Mouse (Mus musculus): ENCODE measurements around the gene Mars2. TPM values are rescaled to one million over a fixed set of nuclear protein-coding genes. Genes with fewer than 3 reads are reported as not detected.

Gene Mars2
- polyA plus RNA-seq, 1 experiment from 2014 or later = 2.8 TPM

DNA sequence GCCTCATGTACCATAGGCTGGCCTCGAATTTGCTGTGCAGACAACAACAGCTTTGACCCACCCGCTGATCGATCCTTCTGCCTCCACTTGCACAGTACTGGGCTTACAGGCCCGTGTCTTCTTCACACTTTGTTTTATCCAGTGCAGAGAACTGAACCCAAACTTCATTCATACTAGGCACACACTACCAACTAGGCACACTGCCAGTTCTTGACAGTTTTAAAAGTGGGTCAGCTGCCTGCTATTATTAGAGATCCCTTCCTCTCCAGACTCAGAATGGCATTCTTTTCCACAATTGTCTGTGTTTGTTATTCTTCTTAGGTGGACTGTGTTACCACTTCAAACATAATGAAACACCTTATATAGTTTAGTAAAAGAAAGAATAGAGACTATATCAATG is 15.6 kb upstream of the Mars2 start:
- no peaks in the 10 kb centered on the region for H3K27me3 ChIP-seq
- TF ChIP-seq CTCF (IDR thresholded peaks at IDR 0.05) = no peak
- in situ Hi-C loops (cut with MboI; ENCODE audit: low pct_unique_long_range_greater_than_20kb) = no loop called here
- DNase-seq (ENCODE audit: low read depth, low spot score) (no peak), ATAC-seq (no peak)
- ChIA-PET POLR2A (no interaction called here), CTCF (interaction anchor here (0.9 kb wide), 1 partner anchor 13 kb away, joined by 3 read pairs; no protein-coding TSS in a partner anchor)

DNA sequence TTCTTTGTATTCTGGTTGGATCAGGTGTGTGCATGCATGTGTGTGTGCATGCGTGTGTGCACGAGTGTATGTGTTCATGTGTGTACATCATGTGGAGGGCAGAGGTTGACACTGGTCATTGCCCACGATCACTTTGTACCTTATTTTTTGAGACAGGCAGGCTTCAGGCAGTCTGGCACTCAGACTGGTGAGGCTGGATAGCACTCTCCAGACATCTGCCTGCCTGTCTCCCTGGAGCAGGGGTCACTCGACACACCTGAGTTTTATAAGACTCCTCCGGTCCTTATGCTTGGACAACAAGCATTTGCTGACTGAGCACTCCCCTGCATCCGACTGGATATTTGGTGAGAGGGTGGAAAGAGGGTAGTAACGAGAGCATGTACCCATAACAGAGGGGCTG is 14.0 kb upstream of the Mars2 start:
- TF ChIP-seq CTCF (IDR thresholded peaks at IDR 0.05) = no peak
- H3K27me3 ChIP-seq = no peaks in the 10 kb centered on the region
- POLR2A ChIA-PET = no interaction called here
- no peak for DNase-seq (ENCODE audit: low read depth, low spot score)
- no peak for ATAC-seq
- CTCF ChIA-PET = no interaction called here
- in situ Hi-C loops (cut with MboI; ENCODE audit: low pct_unique_long_range_greater_than_20kb) = no loop called here

DNA sequence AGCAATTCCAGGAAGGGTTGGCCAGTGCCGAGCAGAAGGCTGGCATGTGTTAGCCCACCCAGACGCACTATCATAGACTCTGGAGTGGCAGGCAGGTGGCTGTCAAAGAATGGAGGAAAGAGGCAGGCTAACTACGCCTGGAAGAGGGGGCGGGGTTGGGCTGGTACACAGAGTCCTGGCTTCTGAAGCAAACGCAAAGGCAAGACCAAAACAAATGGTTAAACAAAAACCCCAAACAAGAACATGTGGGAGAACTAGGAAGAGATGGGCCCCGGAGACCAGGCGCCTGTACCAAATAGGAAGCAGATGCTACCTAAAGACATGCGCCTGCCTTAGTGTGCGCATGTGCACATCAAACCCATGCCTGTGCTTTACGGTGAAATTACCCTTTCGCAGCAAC is 12.9 kb upstream of the Mars2 start:
- CTCF ChIA-PET = no interaction called here
- ATAC-seq (no peak), DNase-seq (ENCODE audit: low read depth, low spot score) (no peak)
- no peaks in the 10 kb centered on the region for H3K27me3 ChIP-seq
- no peak for TF ChIP-seq CTCF (IDR thresholded peaks at IDR 0.05)
- in situ Hi-C loops (cut with MboI; ENCODE audit: low pct_unique_long_range_greater_than_20kb) = no loop called here
- POLR2A ChIA-PET = no interaction called here

DNA sequence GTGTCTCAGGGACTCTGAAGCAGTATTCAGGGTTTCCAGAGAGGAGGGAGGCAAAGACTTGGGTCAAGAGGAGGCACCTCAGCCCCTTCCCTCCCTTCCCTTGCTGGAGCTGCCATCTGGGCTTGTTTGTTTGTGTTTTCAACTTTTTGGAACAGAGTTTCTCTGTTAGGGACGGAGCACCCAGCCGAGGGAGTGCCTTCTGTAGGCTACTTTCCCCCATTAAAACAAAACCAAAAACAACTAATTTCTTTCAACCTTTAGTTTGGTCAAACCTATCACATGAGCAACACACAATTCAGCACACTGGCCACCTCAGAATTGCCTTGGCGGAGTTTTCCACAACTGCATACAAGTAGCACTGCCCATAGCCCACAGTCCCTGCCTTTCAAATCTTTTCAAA is 11.6 kb upstream of the Mars2 start:
- no peak for TF ChIP-seq CTCF (IDR thresholded peaks at IDR 0.05)
- CTCF ChIA-PET = interaction anchor here (1.4 to 1.6 kb wide), 3 partner anchors 12 to 27 kb away, joined by 3 to 9 read pairs (median 4); no protein-coding TSS in a partner anchor
- POLR2A ChIA-PET = no interaction called here
- no peak for DNase-seq (ENCODE audit: low read depth, low spot score)
- no peak for ATAC-seq
- in situ Hi-C loops (cut with MboI; ENCODE audit: low pct_unique_long_range_greater_than_20kb) = loop anchor here (25.0 kb wide), 1 partner anchor 1737 kb away; no protein-coding TSS in a partner anchor
- no peaks in the 10 kb centered on the region for H3K27me3 ChIP-seq

DNA sequence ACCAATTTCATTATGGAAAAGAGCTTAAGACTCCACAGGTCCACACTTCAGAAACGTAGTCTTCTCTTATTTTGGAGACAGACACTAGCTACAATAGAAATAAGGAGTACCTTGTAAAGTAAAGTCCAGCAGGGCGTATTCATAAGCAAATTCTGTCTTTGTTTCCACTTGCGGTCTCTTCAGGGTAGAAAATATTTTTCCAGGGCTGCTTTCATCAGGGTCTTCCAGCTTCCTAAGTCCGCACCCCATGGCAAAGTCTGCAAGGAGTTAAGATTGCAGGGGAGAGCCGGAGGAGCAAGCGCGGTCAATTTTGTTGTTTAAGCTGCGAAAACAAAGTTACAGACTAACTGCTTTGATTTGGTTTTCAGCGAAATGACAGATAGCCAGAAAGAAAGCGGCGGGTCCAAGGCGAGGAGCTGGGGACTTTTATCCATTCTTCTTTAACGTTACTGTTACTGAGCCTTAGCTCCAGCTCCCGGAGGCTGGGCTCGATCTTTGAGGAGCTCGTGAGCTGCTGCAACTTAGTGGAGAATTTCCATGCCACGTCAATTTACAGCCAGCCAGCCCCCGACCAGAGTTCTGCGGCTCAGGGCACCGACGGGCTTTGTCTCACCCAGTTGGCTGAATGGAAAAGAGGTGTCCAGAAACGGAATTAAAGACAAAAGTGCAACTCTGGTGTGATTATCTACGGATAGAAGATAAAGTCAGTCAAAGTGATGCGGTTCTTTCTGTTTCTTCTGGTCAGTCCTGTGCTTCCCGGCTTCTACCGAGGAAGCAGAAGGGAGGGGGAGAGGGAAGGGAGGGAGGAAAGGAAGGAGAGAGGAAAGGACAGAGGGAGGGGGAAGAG is 10.7 kb upstream of the Mars2 start, which contains the start of gene Rftn2:
TSS of gene Rftn2 (minus strand) at position 772 of the 847 bp plus-strand sequence.
- in situ Hi-C loops (cut with MboI; ENCODE audit: low pct_unique_long_range_greater_than_20kb) = loop anchor here (25.0 kb wide), 1 partner anchor 1736 kb away; no protein-coding TSS in a partner anchor
- POLR2A ChIA-PET = interaction anchor here (0.7 kb wide), 1 partner anchor 1677 kb away, joined by 3 read pairs; no protein-coding TSS in a partner anchor
- H3K27me3 ChIP-seq = no peaks in the 10 kb centered on the region
- DNase-seq (ENCODE audit: low read depth, low spot score) (no peak), ATAC-seq (peak; percentile 73)
- CTCF ChIA-PET = interaction anchor here (1.4 to 1.6 kb wide), 3 partner anchors 13 to 28 kb away, joined by 3 to 9 read pairs (median 4); no protein-coding TSS in a partner anchor
- no peak for TF ChIP-seq CTCF (IDR thresholded peaks at IDR 0.05)

DNA sequence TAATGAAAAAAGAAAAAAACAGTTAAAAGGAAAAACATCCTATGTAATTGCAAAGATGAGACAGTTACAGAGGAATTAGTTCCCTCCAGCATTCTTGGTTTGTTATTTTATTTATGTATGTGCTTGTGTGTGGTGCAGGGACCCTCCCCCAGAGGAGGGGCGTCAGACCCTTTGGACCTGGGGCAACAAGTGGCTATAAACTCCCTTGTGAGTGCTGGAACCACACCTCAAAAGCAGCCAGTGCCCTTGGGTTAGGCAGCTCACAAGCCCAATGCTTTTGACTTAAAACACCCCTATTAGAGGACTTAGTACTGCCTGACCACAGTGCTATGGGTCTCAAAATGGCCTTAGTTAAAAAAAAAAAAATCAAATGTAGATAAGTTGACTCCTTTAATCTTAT is 9.6 kb upstream of the Mars2 start:
- in situ Hi-C loops (cut with MboI; ENCODE audit: low pct_unique_long_range_greater_than_20kb) = loop anchor here (25.0 kb wide), 1 partner anchor 1735 kb away; no protein-coding TSS in a partner anchor
- ATAC-seq (no peak), DNase-seq (ENCODE audit: low read depth, low spot score) (no peak)
- POLR2A ChIA-PET = interaction anchor here (0.6 to 0.8 kb wide), 2 partner anchors 24 to 1886 kb away, joined by 3 to 5 read pairs; no protein-coding TSS in a partner anchor
- H3K27me3 ChIP-seq = no peaks in the 10 kb centered on the region
- no peak for TF ChIP-seq CTCF (IDR thresholded peaks at IDR 0.05)
- CTCF ChIA-PET = no interaction called here

DNA sequence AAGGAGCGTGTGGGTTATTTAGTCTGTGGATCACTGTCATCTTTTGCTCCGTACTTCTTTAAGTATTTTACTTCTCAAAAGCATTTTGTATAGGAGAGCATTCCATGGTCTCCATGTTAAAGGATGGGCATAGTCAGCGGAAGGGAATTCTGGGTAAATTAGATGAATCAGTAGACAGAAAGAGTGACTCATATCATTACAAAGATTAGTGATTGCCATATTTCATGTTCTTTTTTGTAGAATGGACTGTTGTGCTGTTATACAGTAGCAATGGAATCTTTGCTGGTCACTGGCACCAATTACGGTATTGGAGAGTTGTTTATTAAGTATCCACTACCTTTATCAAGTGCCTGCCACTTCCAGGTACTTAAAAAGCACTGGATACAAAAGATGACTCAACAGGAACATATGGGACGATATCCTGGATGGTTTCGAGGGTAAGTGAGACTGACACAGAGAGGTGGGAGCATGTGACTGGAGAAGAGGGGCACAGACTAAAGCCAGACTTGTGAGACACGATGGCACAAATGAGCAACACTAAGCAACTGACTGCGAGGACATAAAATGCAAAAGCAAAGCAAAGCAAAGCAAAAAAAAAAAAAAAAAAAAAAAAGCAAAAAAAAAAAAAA is 8.6 kb upstream of the Mars2 start:
- no peak for ATAC-seq
- TF ChIP-seq CTCF (IDR thresholded peaks at IDR 0.05) = no peak
- CTCF ChIA-PET = interaction anchor here (1.3 kb wide), 1 partner anchor 11 kb away, joined by 7 read pairs; no protein-coding TSS in a partner anchor

DNA sequence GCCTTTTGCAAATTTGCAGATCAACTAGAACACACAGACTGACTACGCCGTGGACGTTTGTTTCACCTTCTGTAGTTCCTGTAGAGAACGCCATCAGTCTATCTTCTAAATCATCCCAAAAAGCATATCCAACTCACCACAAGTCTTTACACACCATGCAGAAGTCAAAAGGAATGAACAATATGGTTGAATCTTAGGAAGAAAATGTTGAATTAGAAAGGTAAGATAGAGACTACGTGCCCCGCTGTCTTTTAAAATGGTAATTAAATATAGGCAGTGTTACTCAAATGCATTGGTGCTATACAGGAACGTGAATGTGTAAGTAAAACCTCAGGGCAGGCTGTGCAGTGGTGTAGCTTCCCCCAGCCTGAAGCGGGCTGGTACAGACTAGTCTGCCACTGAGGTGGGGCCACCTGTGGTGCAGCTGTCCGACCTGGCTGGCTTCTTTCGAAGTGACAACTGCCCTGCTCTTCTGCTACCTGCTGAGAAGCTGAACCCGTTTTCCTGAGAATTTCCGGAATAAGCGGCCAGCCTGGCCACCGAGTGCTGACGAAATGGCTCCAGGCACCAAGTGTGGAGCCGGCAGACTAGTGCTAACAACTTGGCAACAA is 2.0 kb upstream of the Mars2 start:
- DNase-seq (ENCODE audit: low read depth, low spot score) = no peak
- no peak for ATAC-seq
- CTCF ChIA-PET = no interaction called here
- POLR2A ChIA-PET = no interaction called here
- no peak for TF ChIP-seq CTCF (IDR thresholded peaks at IDR 0.05)
- no peaks in the 10 kb centered on the region for H3K27me3 ChIP-seq
- in situ Hi-C loops (cut with MboI; ENCODE audit: low pct_unique_long_range_greater_than_20kb) = loop anchor here (25.0 kb wide), 1 partner anchor 1727 kb away; no protein-coding TSS in a partner anchor

More for the DNA sequence above, 8.6 kb upstream of the Mars2 start:
- in situ Hi-C loops (cut with MboI; ENCODE audit: low pct_unique_long_range_greater_than_20kb) = loop anchor here (25.0 kb wide), 1 partner anchor 1734 kb away; no protein-coding TSS in a partner anchor
- no peak for DNase-seq (ENCODE audit: low read depth, low spot score)
- POLR2A ChIA-PET = interaction anchor here (0.7 to 0.8 kb wide), 3 partner anchors 13 to 1799 kb away, joined by 3 to 5 read pairs (median 4); no protein-coding TSS in a partner anchor
- no peaks in the 10 kb centered on the region for H3K27me3 ChIP-seq

DNA sequence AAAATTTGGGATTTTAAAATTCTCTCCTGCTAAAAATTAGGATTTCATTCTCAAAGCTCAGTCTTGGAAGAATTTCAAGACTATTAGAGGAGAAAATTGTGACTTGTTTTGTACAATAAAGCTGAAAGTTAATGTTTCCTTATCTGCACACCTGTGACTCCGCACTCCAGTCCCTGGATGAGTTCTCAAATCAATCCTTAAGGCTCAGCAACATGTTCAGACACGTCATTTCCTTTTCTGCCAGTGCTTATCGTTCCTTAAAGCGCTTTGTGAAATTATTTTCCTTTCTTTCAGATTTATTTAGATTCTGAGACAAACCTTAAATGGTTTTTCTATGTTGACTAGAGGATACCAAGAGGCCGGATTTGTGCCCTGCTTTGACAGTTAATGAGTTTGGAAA is 490 bp upstream of the Mars2 start:
- no peak for TF ChIP-seq CTCF (IDR thresholded peaks at IDR 0.05)
- ChIA-PET CTCF (no interaction called here), POLR2A (no interaction called here)

DNA sequence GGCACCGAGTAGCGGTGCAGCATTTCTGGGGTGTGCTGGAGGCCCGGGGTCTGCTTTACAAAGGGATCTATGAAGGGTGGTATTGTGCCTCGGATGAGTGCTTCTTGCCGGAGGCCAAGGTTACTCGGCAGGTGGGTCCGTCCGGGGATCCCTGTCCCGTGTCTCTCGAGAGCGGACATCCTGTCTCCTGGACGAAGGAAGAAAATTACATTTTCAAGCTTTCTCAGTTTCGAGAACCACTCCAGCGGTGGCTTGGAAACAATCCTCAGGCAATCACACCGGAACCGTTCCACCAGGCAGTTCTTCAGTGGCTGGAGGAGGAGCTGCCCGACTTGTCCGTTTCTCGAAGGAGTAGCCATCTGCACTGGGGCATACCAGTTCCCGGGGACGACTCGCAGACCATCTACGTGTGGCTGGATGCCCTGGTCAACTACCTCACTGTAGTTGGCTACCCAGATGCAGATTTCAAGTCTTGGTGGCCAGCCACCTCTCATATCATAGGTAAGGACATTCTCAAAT is 725 bp downstream of the Mars2 start:
- POLR2A ChIA-PET = no interaction called here
- CTCF ChIA-PET = interaction anchor here (1.4 to 2.8 kb wide), 3 partner anchors 12 to 193 kb away, joined by 4 to 23 read pairs (median 9); partner anchors contain the start of gene Rftn2
- no peak for TF ChIP-seq CTCF (IDR thresholded peaks at IDR 0.05)
- DNase-seq (ENCODE audit: low read depth, low spot score) = no peak
- in situ Hi-C loops (cut with MboI; ENCODE audit: low pct_unique_long_range_greater_than_20kb) = loop anchor here (25.0 kb wide), 1 partner anchor 1725 kb away; no protein-coding TSS in a partner anchor
- H3K27me3 ChIP-seq = no peaks in the 10 kb centered on the region
- ATAC-seq = peak; percentile 49

More for the DNA sequence above, 490 bp upstream of the Mars2 start:
- no peak for ATAC-seq
- H3K27me3 ChIP-seq = no peaks in the 10 kb centered on the region
- in situ Hi-C loops (cut with MboI; ENCODE audit: low pct_unique_long_range_greater_than_20kb) = loop anchor here (25.0 kb wide), 1 partner anchor 1726 kb away; no protein-coding TSS in a partner anchor
- no peak for DNase-seq (ENCODE audit: low read depth, low spot score)
